Mouse (Mus musculus): ENCODE measurements around the gene Rnf7.

Gene Rnf7

GRCm38 (mm10) chr9:96470266-96470974, 8.1 kb downstream of the Rnf7 start:
- no peak for DNase-seq (ENCODE audit: low spot score)

DNA sequence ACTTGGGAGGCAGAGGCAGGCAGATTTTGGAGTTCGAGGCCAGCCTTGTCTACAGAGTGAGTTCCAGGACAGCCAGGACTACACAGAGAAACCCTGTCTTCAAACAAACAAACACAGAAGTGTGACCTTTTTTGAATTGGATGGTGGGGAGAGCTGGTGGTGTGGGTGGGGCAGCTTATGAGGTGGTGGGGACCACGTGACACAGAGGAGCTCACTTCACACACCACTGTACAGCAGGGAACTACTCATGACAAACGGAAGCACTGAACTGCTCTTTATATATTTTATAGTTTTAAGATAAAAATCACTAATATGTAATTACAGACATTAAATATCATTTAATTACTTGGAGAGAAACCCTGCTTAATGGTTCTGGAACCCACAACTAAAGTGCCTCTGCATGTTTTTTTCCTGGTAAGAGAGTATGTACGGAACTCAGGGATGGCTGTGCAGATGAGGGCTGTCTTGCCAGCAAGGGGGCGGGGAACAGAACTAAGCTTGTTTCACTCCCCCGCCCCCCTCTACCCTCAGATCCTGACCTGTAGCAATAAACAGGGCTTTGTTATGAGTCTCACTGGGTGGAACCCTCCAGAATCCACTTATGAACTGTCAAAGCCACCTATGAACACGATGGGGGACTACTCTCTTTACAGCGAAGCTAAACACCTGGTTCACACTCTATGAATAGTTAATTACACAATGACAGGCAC, 8.8 kb downstream of the Rnf7 start:
- no peak for DNase-seq (ENCODE audit: low spot score)

DNA sequence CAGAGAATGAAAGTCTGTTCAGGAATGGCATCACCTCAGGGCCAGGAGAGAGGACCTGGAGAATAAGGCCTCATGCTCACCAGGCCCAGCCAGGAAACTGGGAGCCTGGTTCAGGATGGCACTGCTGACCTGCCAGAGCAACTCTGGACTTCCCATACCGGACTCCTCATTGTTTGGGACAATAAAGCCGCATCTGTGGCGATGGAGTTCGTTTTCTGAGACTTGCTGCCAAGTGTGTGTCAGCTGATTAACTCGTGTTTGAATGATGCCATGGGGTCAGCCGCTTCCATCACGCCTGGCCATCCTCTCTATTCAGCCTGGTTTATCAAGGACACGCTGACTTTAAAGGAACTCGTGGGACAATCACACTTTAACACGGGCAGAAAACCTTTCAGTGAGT, 14.8 kb downstream of the Rnf7 start:
- no peak for DNase-seq (ENCODE audit: low spot score)

DNA sequence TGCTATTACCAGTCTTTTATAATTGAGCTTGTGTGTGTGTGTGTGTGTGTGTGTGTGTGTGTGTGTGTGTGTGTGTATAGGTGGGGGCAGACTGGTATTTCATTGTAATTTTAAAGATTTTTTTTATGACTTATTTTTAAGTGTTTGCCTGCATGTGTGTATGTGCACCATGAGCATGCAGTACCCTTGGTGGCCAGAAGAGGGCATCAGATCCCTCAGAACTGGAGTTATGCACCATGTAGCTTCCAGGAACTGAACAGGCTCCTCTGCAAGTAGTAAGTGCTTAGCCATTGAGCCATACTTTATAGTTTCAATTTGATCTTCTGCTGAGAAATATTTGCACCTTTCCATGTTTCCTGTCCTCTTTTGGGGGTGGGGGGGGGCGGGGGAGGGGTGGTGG, 16.9 kb downstream of the Rnf7 start:
- no peak for DNase-seq (ENCODE audit: low spot score)

DNA sequence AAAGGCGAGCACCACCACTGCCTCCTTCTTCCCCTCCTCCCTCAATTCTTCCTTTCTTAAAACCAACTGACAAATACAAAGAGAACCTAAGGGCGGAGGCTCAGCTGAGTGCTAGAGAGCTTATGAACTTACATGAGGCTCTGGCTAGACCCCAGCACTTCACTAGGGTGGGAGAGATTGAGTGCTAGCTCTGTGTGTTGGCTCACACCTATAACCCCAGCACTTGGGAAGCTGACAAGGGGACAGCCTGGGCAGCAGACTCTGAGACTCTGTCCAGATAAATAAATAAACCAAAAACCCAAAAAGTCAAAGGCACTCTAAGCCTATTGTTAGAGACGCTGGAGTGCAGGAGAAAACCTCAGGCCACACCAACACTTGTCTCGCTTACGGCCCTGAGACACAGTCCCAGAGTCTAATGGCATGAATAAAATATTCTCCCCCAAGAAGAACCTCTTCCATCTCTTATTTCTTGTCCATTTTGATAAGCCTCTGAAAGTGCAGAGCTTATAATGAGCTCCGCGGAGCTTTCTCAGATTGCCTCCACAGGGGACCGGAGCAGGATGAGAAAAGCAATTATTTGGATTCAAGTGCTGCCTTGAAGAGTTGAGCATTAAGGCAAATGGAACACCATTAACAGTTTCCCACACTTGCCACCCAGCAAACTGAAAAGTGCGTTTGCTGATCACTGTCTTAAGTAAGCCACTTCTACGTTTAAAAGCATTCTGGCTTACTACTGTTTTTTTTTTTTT, 18.2 kb downstream of the Rnf7 start:
- no peak for DNase-seq (ENCODE audit: low spot score)

DNA sequence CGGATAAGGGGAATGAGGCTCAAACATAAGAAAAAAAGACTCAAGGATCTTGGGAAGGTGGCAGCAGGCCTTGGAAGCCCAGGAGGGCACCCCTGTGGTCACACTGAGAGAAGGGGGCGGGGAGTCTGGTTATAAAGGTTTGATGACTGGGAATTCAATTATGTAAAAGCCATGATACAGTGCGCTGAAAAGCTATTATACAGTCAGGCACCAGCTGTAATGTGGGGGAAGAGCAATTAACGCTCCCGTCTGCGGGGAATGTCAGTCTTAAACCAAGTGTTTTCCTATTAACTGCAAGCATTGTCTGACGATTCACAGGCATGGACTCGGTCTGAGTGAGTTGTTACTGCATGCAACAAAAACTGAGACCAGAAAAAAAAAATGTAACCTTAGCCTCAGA, 22.9 kb downstream of the Rnf7 start:
- no peak for DNase-seq (ENCODE audit: low spot score)

- no peak for DNase-seq (ENCODE audit: low spot score)
Measured at GRCm38 (mm10) chr9:96452956-96453355, 25.5 kb downstream of the Rnf7 start.

- no peak for DNase-seq (ENCODE audit: low spot score)
Measured at GRCm38 (mm10) chr9:96450900-96451720, 27.4 kb downstream of the Rnf7 start.

- DNase-seq (ENCODE audit: low spot score) = no peak
Measured at GRCm38 (mm10) chr9:96449514-96449913, 29.0 kb downstream of the Rnf7 start.

DNA sequence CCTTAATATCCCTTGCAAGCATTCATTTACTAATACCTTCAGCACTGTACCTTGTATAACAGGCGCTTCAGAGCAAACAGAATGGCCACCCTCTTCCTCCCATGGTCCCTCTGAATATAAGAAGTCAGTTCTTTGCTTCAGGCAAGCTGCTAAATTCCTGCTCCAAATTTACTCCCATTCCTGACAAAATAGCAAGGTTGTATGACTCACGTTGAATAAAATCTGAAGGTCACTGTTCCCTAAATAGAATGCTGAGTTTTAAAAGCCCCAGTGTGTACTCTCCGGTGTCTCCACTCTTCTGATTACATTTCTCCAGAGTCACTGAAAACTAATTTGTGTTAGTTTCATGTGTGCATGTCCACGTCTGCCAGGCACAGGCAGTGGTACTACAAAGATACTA, 33.1 kb downstream of the Rnf7 start:
- DNase-seq (ENCODE audit: low spot score) = no peak

DNA sequence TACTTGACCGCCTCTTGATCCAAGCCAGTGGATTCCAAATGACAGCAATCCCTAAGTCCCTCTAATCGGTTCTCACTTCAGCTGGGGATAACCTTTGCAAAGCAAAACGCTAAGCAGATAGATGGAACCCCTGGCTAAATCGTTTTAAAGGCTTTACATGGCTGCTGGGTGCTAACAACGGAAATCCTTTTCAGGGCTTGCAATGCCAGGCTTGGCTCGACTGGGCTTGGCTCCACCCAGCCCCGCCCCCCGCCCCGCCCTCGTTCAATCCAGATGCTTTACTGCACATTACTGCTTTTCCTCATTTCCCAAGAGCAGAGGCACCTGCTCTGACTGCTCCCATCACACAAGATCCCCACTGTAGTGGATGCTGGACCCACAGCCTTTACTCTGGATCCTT, 36.4 kb downstream of the Rnf7 start:
- DNase-seq (ENCODE audit: low spot score) = no peak

DNA sequence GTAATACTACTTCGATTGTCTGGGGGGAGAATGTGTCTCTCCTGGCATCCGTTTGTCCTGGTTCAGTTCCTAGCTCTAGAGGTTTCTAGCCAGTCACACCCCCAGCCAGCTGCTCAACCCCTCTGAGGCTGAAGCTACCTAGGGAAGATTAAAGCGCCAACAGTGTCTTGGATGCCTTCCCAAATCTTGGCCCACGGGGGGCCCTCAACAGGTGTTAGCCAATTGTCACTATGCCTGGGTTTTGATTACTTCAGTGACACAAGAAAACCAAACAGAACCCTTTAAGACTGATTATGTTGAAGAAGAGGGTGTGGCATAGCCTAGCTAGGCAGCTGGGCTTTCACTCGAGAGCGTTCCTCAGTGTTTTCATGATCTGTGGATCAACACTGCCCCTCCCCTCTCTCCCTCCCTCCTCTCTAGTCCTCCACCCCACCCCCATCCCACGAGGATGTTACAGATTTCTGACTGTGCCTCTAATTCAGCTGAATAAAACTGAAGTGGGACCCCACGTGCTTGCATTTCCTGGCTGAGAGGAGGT, 40.1 kb downstream of the Rnf7 start:
- DNase-seq (ENCODE audit: low spot score) = no peak

DNA sequence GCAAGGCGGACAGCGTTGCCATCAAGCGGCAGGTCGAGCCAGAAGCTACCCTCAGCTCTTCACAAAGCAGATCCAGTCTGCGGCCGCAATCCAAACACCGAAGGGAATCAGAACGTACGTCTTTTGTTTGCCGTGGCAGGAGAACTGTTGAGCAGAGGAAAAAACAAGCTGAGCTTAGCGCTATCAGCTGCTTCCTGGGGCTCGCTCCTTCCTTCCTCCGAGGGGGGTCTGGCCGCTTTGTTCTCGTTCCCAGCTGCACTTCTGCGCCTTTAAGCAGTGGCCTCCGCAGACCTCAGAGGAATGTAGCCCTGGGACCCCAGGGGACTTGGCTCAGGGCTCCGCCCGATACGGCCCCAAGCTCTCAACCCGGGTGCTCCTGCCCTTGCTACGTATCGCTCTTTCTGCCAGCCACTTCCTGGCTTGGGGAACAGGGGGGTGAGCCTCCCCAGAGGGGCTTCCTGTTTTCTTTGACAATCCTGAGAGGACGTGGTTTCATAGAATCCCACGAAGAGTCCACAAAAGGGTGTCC, 40.6 kb downstream of the Rnf7 start:
- DNase-seq (ENCODE audit: low spot score) = peak; percentile 18

GRCm38 (mm10) chr9:96436901-96437804, 41.3 kb downstream of the Rnf7 start:
- no peak for DNase-seq (ENCODE audit: low spot score)

- no peak for DNase-seq (ENCODE audit: low spot score)
Measured at GRCm38 (mm10) chr9:96432575-96432974, 45.9 kb downstream of the Rnf7 start.

GRCm38 (mm10) chr9:96431081-96431480, 47.4 kb downstream of the Rnf7 start:
- DNase-seq (ENCODE audit: low spot score) = no peak

- DNase-seq (ENCODE audit: low spot score) = no peak
Measured at GRCm38 (mm10) chr9:96428336-96429046, 50.0 kb downstream of the Rnf7 start.

DNA sequence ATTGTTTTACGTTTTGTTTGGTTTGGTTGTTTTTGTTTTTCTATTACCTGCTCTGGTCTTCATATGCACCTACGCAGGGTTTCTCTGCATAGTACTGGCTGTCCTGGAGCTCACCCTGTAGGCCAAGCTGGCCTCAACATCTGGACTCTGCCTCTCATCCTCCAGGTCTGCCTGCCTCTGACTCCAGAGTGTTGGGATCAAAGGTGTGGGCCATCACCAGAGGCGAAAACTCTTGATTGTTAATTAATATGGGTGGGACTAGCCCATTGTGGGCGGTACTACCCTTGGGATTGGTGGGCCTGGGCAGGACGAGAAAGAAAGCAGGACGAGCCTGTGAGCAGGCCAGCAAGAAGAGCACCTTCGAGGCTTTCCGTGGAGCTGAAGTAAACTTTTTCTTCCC, 54.4 kb downstream of the Rnf7 start:
- no peak for DNase-seq (ENCODE audit: low spot score)
